Mouse (Mus musculus): Measurements from ENCODE around the gene Ccdc69. TPM values are rescaled to one million over a fixed set of nuclear protein-coding genes. Genes with fewer than 3 reads are reported as not detected.
A peak's percentile ranks its signal among the peaks of the same experiment; 100 is the strongest.
"Not testable (repeated sequence)": the region's sequence is repeated elsewhere in the genome, so short reads cannot be mapped to it uniquely, and the experiment has no call there.

The Ccdc69 gene
- polyA plus RNA-seq, 1 experiment: not detected

- Histone ChIP-seq H3K4me3 (ENCODE audit: insufficient read depth, low read depth, low read length) (no peak overlapping the region), H3K27ac (ENCODE audit: insufficient read depth, low read depth, low read length) (no peak overlapping the region), H3K4me1 (ENCODE audit: control insufficient read depth, insufficient read depth, low read length) (peaks cover 12% of the 10 kb centered on the region)
- TF ChIP-seq CTCF (IDR thresholded peaks at IDR 0.05; ENCODE audit: insufficient read depth, low read depth, low read length) (no peak), POLR2A (IDR thresholded peaks at IDR 0.05; ENCODE audit: insufficient read depth, low read depth, low read length) (no peak)
- WGBS: 94% methylated on average over 8 of the region's 8 CpGs
These were observed 21.3 kb upstream of the Ccdc69 start for GRCm38 (mm10) chr11:55099019-55099771.

- 10% methylated on average over 24 of the region's 24 CpGs for WGBS
- H3K4me1 ChIP-seq (ENCODE audit: control insufficient read depth, insufficient read depth, low read length): peaks cover 12% of the 10 kb centered on the region
- TF ChIP-seq CTCF (IDR thresholded peaks at IDR 0.05; ENCODE audit: insufficient read depth, low read depth, low read length) (no peak), POLR2A (IDR thresholded peaks at IDR 0.05; ENCODE audit: insufficient read depth, low read depth, low read length) (no peak)
- peak overlapping the region; percentile 58 for H3K4me3 ChIP-seq (ENCODE audit: insufficient read depth, low read depth, low read length)
- H3K27ac ChIP-seq (ENCODE audit: insufficient read depth, low read depth, low read length): no peak overlapping the region; the same call in 1 of the 2 replicates
These were observed 20.4 kb upstream of the Ccdc69 start for GRCm38 (mm10) chr11:55098189-55098915.

- Histone ChIP-seq H3K4me3 (ENCODE audit: insufficient read depth, low read depth, low read length) (peak within 1 kb of the TSS; percentile 58), H3K27ac (ENCODE audit: insufficient read depth, low read depth, low read length) (peak within 1 kb of the TSS; percentile 27; the same call in 1 of the 2 replicates), H3K4me1 (ENCODE audit: control insufficient read depth, insufficient read depth, low read length) (peaks cover 12% of the 10 kb centered on the region)
- WGBS: under 1% methylated on average over 45 of the region's 45 CpGs
- peak; percentile 81 for TF ChIP-seq POLR2A (IDR thresholded peaks at IDR 0.05; ENCODE audit: insufficient read depth, low read depth, low read length)
- TF ChIP-seq CTCF (IDR thresholded peaks at IDR 0.05; ENCODE audit: insufficient read depth, low read depth, low read length): no peak
These were observed 19.7 kb upstream of the Ccdc69 start, which contains the start of gene Gm2a for GRCm38 (mm10) chr11:55097463-55098188. Gene Gm2a (plus strand): TSS chr11:55098115.

- Histone ChIP-seq H3K4me1 (ENCODE audit: control insufficient read depth, insufficient read depth, low read length) (peaks cover 12% of the 10 kb centered on the region), H3K4me3 (ENCODE audit: insufficient read depth, low read depth, low read length) (peak overlapping the region; percentile 58), H3K27ac (ENCODE audit: insufficient read depth, low read depth, low read length) (peak overlapping the region; percentile 27; the same call in 1 of the 2 replicates)
- TF ChIP-seq CTCF (IDR thresholded peaks at IDR 0.05; ENCODE audit: insufficient read depth, low read depth, low read length): no peak
- TF ChIP-seq POLR2A (IDR thresholded peaks at IDR 0.05; ENCODE audit: insufficient read depth, low read depth, low read length): no peak
- 25% methylated on average over 11 of the region's 11 CpGs for WGBS
These were observed 19.0 kb upstream of the Ccdc69 start for GRCm38 (mm10) chr11:55096731-55097462.

GRCm38 (mm10) chr11:55096296-55096695 lies 18.4 kb upstream of the Ccdc69 start:
- H3K4me3 ChIP-seq (ENCODE audit: insufficient read depth, low read depth, low read length): not testable (repeated sequence)
- 87% methylated on average over 4 of the region's 4 CpGs for WGBS

GRCm38 (mm10) chr11:55093096-55093495 lies 15.2 kb upstream of the Ccdc69 start:
- TF ChIP-seq POLR2A (IDR thresholded peaks at IDR 0.05; ENCODE audit: insufficient read depth, low read depth, low read length) (no peak), CTCF (IDR thresholded peaks at IDR 0.05; ENCODE audit: insufficient read depth, low read depth, low read length) (no peak)
- 90% methylated on average over 7 of the region's 7 CpGs for WGBS

More at GRCm38 (mm10) chr11:55096296-55096695, 18.4 kb upstream of the Ccdc69 start:
- not testable (repeated sequence) for H3K27ac ChIP-seq (ENCODE audit: insufficient read depth, low read depth, low read length)
- H3K4me1 ChIP-seq (ENCODE audit: control insufficient read depth, insufficient read depth, low read length): peaks cover 12% of the 10 kb centered on the region

GRCm38 (mm10) chr11:55089892-55090291 lies 12.0 kb upstream of the Ccdc69 start:
- 71% methylated on average over 2 of the region's 2 CpGs for WGBS
- TF ChIP-seq POLR2A (IDR thresholded peaks at IDR 0.05; ENCODE audit: insufficient read depth, low read depth, low read length) (no peak), CTCF (IDR thresholded peaks at IDR 0.05; ENCODE audit: insufficient read depth, low read depth, low read length) (no peak)
- no peak overlapping the region for H3K4me3 ChIP-seq (ENCODE audit: insufficient read depth, low read depth, low read length)
- H3K4me1 ChIP-seq (ENCODE audit: control insufficient read depth, insufficient read depth, low read length): peaks cover 3% of the 10 kb centered on the region; the same call in 1 of the 2 replicates
- H3K27ac ChIP-seq (ENCODE audit: insufficient read depth, low read depth, low read length): no peak overlapping the region

More at GRCm38 (mm10) chr11:55093096-55093495, 15.2 kb upstream of the Ccdc69 start:
- Histone ChIP-seq H3K4me3 (ENCODE audit: insufficient read depth, low read depth, low read length) (no peak overlapping the region), H3K27ac (ENCODE audit: insufficient read depth, low read depth, low read length) (no peak overlapping the region), H3K4me1 (ENCODE audit: control insufficient read depth, insufficient read depth, low read length) (peaks cover 4% of the 10 kb centered on the region; the same call in 1 of the 2 replicates)

GRCm38 (mm10) chr11:55087006-55087405 lies 9.1 kb upstream of the Ccdc69 start:
- TF ChIP-seq CTCF (IDR thresholded peaks at IDR 0.05; ENCODE audit: insufficient read depth, low read depth, low read length) (peak; percentile 63), POLR2A (IDR thresholded peaks at IDR 0.05; ENCODE audit: insufficient read depth, low read depth, low read length) (no peak)
- 9% methylated on average over 10 of the region's 10 CpGs for WGBS
- peaks cover 3% of the 10 kb centered on the region; the same call in 1 of the 2 replicates for H3K4me1 ChIP-seq (ENCODE audit: control insufficient read depth, insufficient read depth, low read length)
- H3K4me3 ChIP-seq (ENCODE audit: insufficient read depth, low read depth, low read length): no peak overlapping the region
- no peak overlapping the region for H3K27ac ChIP-seq (ENCODE audit: insufficient read depth, low read depth, low read length)
